Mouse (Mus musculus) neural tube, embryonic 11.5 days (tissue): Measurements from ENCODE around the gene Olfr656. TPM values are rescaled to one million over a fixed set of nuclear protein-coding genes. Genes with fewer than 3 reads are reported as not detected.

Experiments
- ATAC-seq: fragments of 200-750 bp; cut with Nextera tagmentation; 2 replicates; pipeline ENCODE4 v1.8.0; 2017; ENCODE audit warnings: moderate number of reproducible peaks, mild to moderate bottlenecking, moderate TSS enrichment, moderate library complexity; ENCODE audit not compliant: insufficient read depth, low FRiP score, low TSS enrichment
- DNase-seq: peaks from one replicate; pipeline ENCODE4 v3.0.0-alpha.2; 2015; ENCODE audit warnings: low spot score
- H3K27ac ChIP-seq: fragments of 300-500 bp; sonication (generic); 2 replicates; pipeline ENCODE4 v1.5.1; 2014; ENCODE audit warnings: low read depth, mild to moderate bottlenecking, low read length
- H3K27me3 ChIP-seq: fragments of 300-500 bp; sonication (generic); 2 replicates; pipeline ENCODE4 v1.6.1; 2014; ENCODE audit warnings: mild to moderate bottlenecking, low read length, mixed read lengths; ENCODE audit not compliant: control insufficient read depth, insufficient read depth
- H3K36me3 ChIP-seq: fragments of 300-500 bp; sonication (generic); 2 replicates; pipeline ENCODE4 v1.6.1; 2014; ENCODE audit warnings: mild to moderate bottlenecking, low read length, moderate library complexity, mixed read lengths; ENCODE audit not compliant: control insufficient read depth, insufficient read depth
- H3K4me1 ChIP-seq: fragments of 300-500 bp; sonication (generic); 2 replicates; pipeline ENCODE4 v1.6.1; 2014; ENCODE audit warnings: low read length, mixed read lengths; ENCODE audit not compliant: control insufficient read depth, insufficient read depth
- H3K4me2 ChIP-seq: fragments of 300-500 bp; sonication (generic); 2 replicates; pipeline ENCODE4 v1.6.1; 2014; ENCODE audit warnings: low read depth, mild to moderate bottlenecking, moderate library complexity
- H3K4me3 ChIP-seq: fragments of 300-500 bp; sonication (generic); 2 replicates; pipeline ENCODE4 v1.5.1; 2014; ENCODE audit warnings: low read depth, low read length
- H3K9ac ChIP-seq: fragments of 300-500 bp; sonication (generic); 2 replicates; pipeline ENCODE4 v1.6.1; 2014; ENCODE audit warnings: mild to moderate bottlenecking, low read length
- H3K9me3 ChIP-seq: fragments of 300-500 bp; sonication (generic); 2 replicates; pipeline ENCODE4 v1.6.1; 2016; ENCODE audit warnings: low read length; ENCODE audit not compliant: control insufficient read depth
- WGBS: fragments of 180-500 bp; shearing (Covaris S2); extraction: QIAGEN DNeasy Blood & Tissue Kit; methylation state at CpG from one replicate; pipeline ENCODE4 v1.1.7; 2014; 5-methylcytosine and 5-hydroxymethylcytosine counted together
- polyA plus RNA-seq: library from polyadenylated mRNA; unstranded; fragments of >200 nt; fragmentation: Nextera tagmentation; extraction: Ambion mirVana; gene quantifications from 2 replicates; pipeline ENCODE4 v1.2.1, GENCODE M21; 2014

Gene Olfr656
- not detected in 2 replicates for polyA plus RNA-seq

- H3K36me3 ChIP-seq, result no peaks in the 10 kb centered on the region
- no peak within 1 kb of the TSS for H3K9ac ChIP-seq
- H3K27me3 ChIP-seq, result no peaks in the 10 kb centered on the region
- no peaks in the 10 kb centered on the region for H3K9me3 ChIP-seq
- H3K27ac ChIP-seq, result no peak within 1 kb of the TSS
- no peak for DNase-seq
- no peak for ATAC-seq
- no peak within 1 kb of the TSS for H3K4me2 ChIP-seq
- 83% methylated on average over 4 of the region's 4 CpGs for WGBS
- no peaks in the 10 kb centered on the region for H3K4me1 ChIP-seq
- no peak within 1 kb of the TSS for H3K4me3 ChIP-seq
These were observed at the start of gene Olfr656 for GRCm38 (mm10) chr7:104613655-104614054. TSS of gene Olfr656 (plus strand) at chr7:104613955.

- Histone ChIP-seq H3K9me3 (no peaks in the 10 kb centered on the region), H3K36me3 (no peaks in the 10 kb centered on the region), H3K4me2 (no peak within 1 kb of the TSS), H3K27ac (no peak within 1 kb of the TSS), H3K4me3 (no peak within 1 kb of the TSS), H3K9ac (no peak within 1 kb of the TSS), H3K27me3 (no peaks in the 10 kb centered on the region), H3K4me1 (no peaks in the 10 kb centered on the region)
- no peak for ATAC-seq
- WGBS, result 83% methylated on average over 2 of the region's 2 CpGs
- no peak for DNase-seq
These were observed 36.7 kb upstream of the Olfr656 start, which contains the start of gene Olfr653 for GRCm38 (mm10) chr7:104577014-104577413. TSS of gene Olfr653 (plus strand) at chr7:104577314.

GRCm38 (mm10) chr7:104580846-104581245 is 32.9 kb upstream of the Olfr656 start:
- no peak overlapping the region for H3K4me2 ChIP-seq
- no peak overlapping the region for H3K27ac ChIP-seq
- no peak for ATAC-seq
- H3K4me3 ChIP-seq, result no peak overlapping the region
- WGBS, result 87% methylated on average over 4 of the region's 4 CpGs
- H3K36me3 ChIP-seq, result no peaks in the 10 kb centered on the region
- no peak overlapping the region for H3K9ac ChIP-seq
- no peak for DNase-seq
- no peaks in the 10 kb centered on the region for H3K4me1 ChIP-seq
- H3K9me3 ChIP-seq, result no peaks in the 10 kb centered on the region
- no peaks in the 10 kb centered on the region for H3K27me3 ChIP-seq

- 92% methylated on average over 4 of the region's 4 CpGs for WGBS
- Histone ChIP-seq H3K27ac (no peak overlapping the region), H3K4me3 (no peak overlapping the region), H3K36me3 (no peaks in the 10 kb centered on the region), H3K4me2 (no peak overlapping the region), H3K9me3 (no peaks in the 10 kb centered on the region), H3K9ac (no peak overlapping the region), H3K27me3 (no peaks in the 10 kb centered on the region), H3K4me1 (no peaks in the 10 kb centered on the region)
- DNase-seq (no peak), ATAC-seq (no peak)
These were observed 32.3 kb upstream of the Olfr656 start for GRCm38 (mm10) chr7:104581429-104581828.

- H3K36me3 ChIP-seq, result no peaks in the 10 kb centered on the region
- no peaks in the 10 kb centered on the region for H3K27me3 ChIP-seq
- no peak for ATAC-seq
- H3K4me2 ChIP-seq, result no peak within 1 kb of the TSS
- H3K9me3 ChIP-seq, result no peaks in the 10 kb centered on the region
- H3K9ac ChIP-seq, result no peak within 1 kb of the TSS
- 86% methylated on average over 4 of the region's 4 CpGs for WGBS
- no peak within 1 kb of the TSS for H3K27ac ChIP-seq
- no peak within 1 kb of the TSS for H3K4me3 ChIP-seq
- DNase-seq, result no peak
- no peaks in the 10 kb centered on the region for H3K4me1 ChIP-seq
These were observed 27.0 kb upstream of the Olfr656 start, which contains the start of gene Olfr654 for GRCm38 (mm10) chr7:104586725-104587124. TSS of gene Olfr654 (plus strand) at chr7:104587025.

GRCm38 (mm10) chr7:104588274-104588673 is 25.5 kb upstream of the Olfr656 start:
- H3K4me2 ChIP-seq, result no peak overlapping the region
- ATAC-seq, result no peak
- no peak overlapping the region for H3K4me3 ChIP-seq
- H3K27me3 ChIP-seq, result no peaks in the 10 kb centered on the region
- H3K27ac ChIP-seq, result no peak overlapping the region
- H3K9me3 ChIP-seq, result no peaks in the 10 kb centered on the region
- H3K9ac ChIP-seq, result no peak overlapping the region
- no peaks in the 10 kb centered on the region for H3K36me3 ChIP-seq
- DNase-seq, result no peak
- no peaks in the 10 kb centered on the region for H3K4me1 ChIP-seq
- 85% methylated on average over 5 of the region's 5 CpGs for WGBS

- Histone ChIP-seq H3K4me2 (no peak within 1 kb of the TSS), H3K9ac (no peak within 1 kb of the TSS), H3K36me3 (no peaks in the 10 kb centered on the region), H3K27ac (no peak within 1 kb of the TSS), H3K4me1 (no peaks in the 10 kb centered on the region), H3K4me3 (no peak within 1 kb of the TSS), H3K9me3 (no peaks in the 10 kb centered on the region), H3K27me3 (no peaks in the 10 kb centered on the region)
- DNase-seq (no peak), ATAC-seq (no peak)
- WGBS, result 94% methylated on average over 2 of the region's 2 CpGs
These were observed 12.1 kb upstream of the Olfr656 start, which contains the start of gene Olfr655 for GRCm38 (mm10) chr7:104601679-104602078. TSS of gene Olfr655 (minus strand) at chr7:104601779.

GRCm38 (mm10) chr7:104603173-104603572 is 10.6 kb upstream of the Olfr656 start:
- no peak for ATAC-seq
- DNase-seq, result peak; percentile 26
- 5% methylated on average over 3 of the region's 3 CpGs for WGBS

GRCm38 (mm10) chr7:104604727-104605126 is 9.0 kb upstream of the Olfr656 start:
- Histone ChIP-seq H3K9ac (no peak overlapping the region), H3K4me2 (no peak overlapping the region), H3K27me3 (no peaks in the 10 kb centered on the region), H3K9me3 (no peaks in the 10 kb centered on the region), H3K27ac (no peak overlapping the region), H3K36me3 (no peaks in the 10 kb centered on the region), H3K4me1 (no peaks in the 10 kb centered on the region), H3K4me3 (no peak overlapping the region)
- ATAC-seq (no peak), DNase-seq (no peak)

More at GRCm38 (mm10) chr7:104603173-104603572, 10.6 kb upstream of the Olfr656 start:
- Histone ChIP-seq H3K9me3 (no peaks in the 10 kb centered on the region), H3K36me3 (no peaks in the 10 kb centered on the region), H3K9ac (no peak overlapping the region), H3K27ac (no peak overlapping the region), H3K27me3 (no peaks in the 10 kb centered on the region), H3K4me1 (no peaks in the 10 kb centered on the region), H3K4me2 (no peak overlapping the region), H3K4me3 (no peak overlapping the region)
